Mouse (Mus musculus) midbrain, embryonic 15.5 days (tissue): ENCODE measurements at regions not wholly inside any gene's neighbourhood (a gene's known extent, or its start where the extent isn't known, plus 50 kb on each side); places are given as distances from the start of the nearest gene placed in this dataset.

Experiments used
- ATAC-seq: fragments of 200-750 bp; cut with Nextera tagmentation; replicated peaks from 2 replicates; pipeline ENCODE4 v1.8.0; 2017; ENCODE audit warnings: moderate TSS enrichment
- H3K27ac ChIP-seq: fragments of 300-500 bp; sonication (generic); 2 replicates; pipeline ENCODE4 v1.5.1; 2015; ENCODE audit warnings: mild to moderate bottlenecking, inconsistent platforms
- H3K27me3 ChIP-seq: fragments of 300-500 bp; sonication (generic); replicated peaks from 2 replicates; pipeline ENCODE4 v1.6.1; 2015; ENCODE audit warnings: inconsistent platforms
- H3K36me3 ChIP-seq: fragments of 300-500 bp; sonication (generic); replicated peaks from 2 replicates; pipeline ENCODE4 v1.6.1; 2015; ENCODE audit warnings: inconsistent platforms
- H3K4me1 ChIP-seq: fragments of 300-500 bp; sonication (generic); 2 replicates; pipeline ENCODE4 v1.6.1; 2015; ENCODE audit warnings: inconsistent platforms
- H3K4me2 ChIP-seq: fragments of 300-500 bp; sonication (generic); 2 replicates; pipeline ENCODE4 v1.6.1; 2015; ENCODE audit warnings: inconsistent platforms, mild to moderate bottlenecking, moderate library complexity
- H3K4me3 ChIP-seq: fragments of 300-500 bp; sonication (generic); 2 replicates; pipeline ENCODE4 v1.5.1; 2015; ENCODE audit warnings: mild to moderate bottlenecking, inconsistent platforms
- H3K9ac ChIP-seq: fragments of 300-500 bp; sonication (generic); 2 replicates; pipeline ENCODE4 v1.6.1; 2015; ENCODE audit warnings: mild to moderate bottlenecking, inconsistent platforms
- H3K9me3 ChIP-seq: fragments of 300-500 bp; sonication (generic); 2 replicates; pipeline ENCODE4 v1.6.1; 2016; ENCODE audit warnings: inconsistent platforms
- WGBS: fragments of 180-500 bp; shearing (Covaris S2); methylation state at CpG from one replicate; pipeline ENCODE4 v1.1.7; 2015; ENCODE audit warnings: mixed read lengths; 5-methylcytosine and 5-hydroxymethylcytosine counted together

GRCm38 (mm10) chr3:78825505-78825904, 460.8 kb downstream of the Rapgef2 start:
- no peak overlapping the region for H3K27ac ChIP-seq
- no peak for ATAC-seq
- H3K4me2 ChIP-seq, result no peak overlapping the region
- H3K9ac ChIP-seq, result no peak overlapping the region
- 59% methylated on average over 2 of the region's 2 CpGs for WGBS
- H3K4me3 ChIP-seq, result no peak overlapping the region
- H3K27me3 ChIP-seq, result no peaks in the 10 kb centered on the region
- no peaks in the 10 kb centered on the region for H3K36me3 ChIP-seq
- no peaks in the 10 kb centered on the region for H3K9me3 ChIP-seq
- H3K4me1 ChIP-seq, result 0 out of 2 replicates have a peak, but pooled peaks cover 5% of the 10 kb centered on the region

GRCm38 (mm10) chr3:78812425-78812824, 473.9 kb downstream of the Rapgef2 start:
- Histone ChIP-seq H3K27me3 (no peaks in the 10 kb centered on the region), H3K27ac (no peak overlapping the region), H3K4me2 (no peak overlapping the region), H3K9me3 (no peaks in the 10 kb centered on the region), H3K36me3 (no peaks in the 10 kb centered on the region), H3K4me1 (no peaks in the 10 kb centered on the region), H3K9ac (no peak overlapping the region), H3K4me3 (no peak overlapping the region)
- no peak for ATAC-seq
- WGBS, result 82% methylated on average over 3 of the region's 3 CpGs

GRCm38 (mm10) chr3:78810431-78811152, 475.7 kb downstream of the Rapgef2 start:
- Histone ChIP-seq H3K9me3 (no peaks in the 10 kb centered on the region), H3K4me2 (no peak overlapping the region), H3K27ac (no peak overlapping the region), H3K27me3 (no peaks in the 10 kb centered on the region), H3K36me3 (no peaks in the 10 kb centered on the region), H3K4me1 (no peaks in the 10 kb centered on the region), H3K4me3 (no peak overlapping the region), H3K9ac (no peak overlapping the region)
- no peak for ATAC-seq
- WGBS, result 84% methylated on average over 5 of the region's 5 CpGs

GRCm38 (mm10) chr3:78803176-78803575, 483.1 kb downstream of the Rapgef2 start:
- no peak for ATAC-seq
- no peak overlapping the region for H3K9ac ChIP-seq

DNA sequence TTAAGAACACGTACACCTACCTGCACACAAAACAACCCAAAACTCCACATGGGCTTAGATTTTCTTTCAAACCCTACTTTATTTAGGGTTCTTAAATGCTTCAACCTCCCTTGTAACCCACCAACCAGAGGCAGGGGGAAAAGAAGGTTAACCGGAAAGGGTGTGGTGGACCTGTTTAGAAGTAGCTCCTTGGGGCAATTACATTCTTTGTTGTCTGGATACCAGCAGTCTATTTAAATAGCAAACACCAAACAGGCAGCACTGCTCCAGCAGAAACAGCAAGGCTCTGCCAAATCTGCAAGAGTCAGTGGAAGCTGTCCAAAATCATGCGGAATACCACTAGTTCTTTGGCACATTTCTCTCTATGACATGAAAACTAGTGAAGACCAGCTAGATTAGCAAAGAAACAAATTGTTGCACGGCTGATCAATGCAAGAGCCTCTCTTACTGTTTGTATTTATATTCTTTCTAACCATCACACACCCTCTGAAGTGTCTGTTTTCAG, 490.3 kb downstream of the Rapgef2 start:
- Histone ChIP-seq H3K4me3 (no peak overlapping the region), H3K27me3 (no peaks in the 10 kb centered on the region), H3K9me3 (no peaks in the 10 kb centered on the region), H3K4me2 (no peak overlapping the region), H3K36me3 (no peaks in the 10 kb centered on the region), H3K9ac (no peak overlapping the region), H3K27ac (no peak overlapping the region), H3K4me1 (no peaks in the 10 kb centered on the region)
- 91% methylated on average over 4 of the region's 4 CpGs for WGBS
- no peak for ATAC-seq

More at GRCm38 (mm10) chr3:78803176-78803575, 483.1 kb downstream of the Rapgef2 start:
- Histone ChIP-seq H3K4me1 (no peaks in the 10 kb centered on the region), H3K4me2 (no peak overlapping the region), H3K4me3 (no peak overlapping the region), H3K36me3 (no peaks in the 10 kb centered on the region), H3K27me3 (no peaks in the 10 kb centered on the region), H3K27ac (no peak overlapping the region), H3K9me3 (no peaks in the 10 kb centered on the region)
- WGBS, result 78% methylated on average over 2 of the region's 2 CpGs

- Histone ChIP-seq H3K27me3 (no peaks in the 10 kb centered on the region), H3K27ac (no peak overlapping the region), H3K4me2 (no peak overlapping the region), H3K4me1 (no peaks in the 10 kb centered on the region), H3K36me3 (no peaks in the 10 kb centered on the region), H3K9ac (no peak overlapping the region), H3K9me3 (no peaks in the 10 kb centered on the region), H3K4me3 (no peak overlapping the region)
- peak; percentile 75 for ATAC-seq
- 85% methylated on average over 7 of the region's 7 CpGs for WGBS
These were observed 493.8 kb downstream of the Rapgef2 start for GRCm38 (mm10) chr3:78792440-78793057.

- Histone ChIP-seq H3K4me2 (no peak overlapping the region), H3K36me3 (no peaks in the 10 kb centered on the region), H3K4me3 (no peak overlapping the region), H3K9ac (no peak overlapping the region), H3K27me3 (no peaks in the 10 kb centered on the region), H3K9me3 (no peaks in the 10 kb centered on the region), H3K27ac (no peak overlapping the region), H3K4me1 (no peaks in the 10 kb centered on the region)
- no peak for ATAC-seq
- WGBS, result 94% methylated on average over 1 of the region's 1 CpGs
These were observed 503.6 kb downstream of the Rapgef2 start for GRCm38 (mm10) chr3:78782766-78783165.

DNA sequence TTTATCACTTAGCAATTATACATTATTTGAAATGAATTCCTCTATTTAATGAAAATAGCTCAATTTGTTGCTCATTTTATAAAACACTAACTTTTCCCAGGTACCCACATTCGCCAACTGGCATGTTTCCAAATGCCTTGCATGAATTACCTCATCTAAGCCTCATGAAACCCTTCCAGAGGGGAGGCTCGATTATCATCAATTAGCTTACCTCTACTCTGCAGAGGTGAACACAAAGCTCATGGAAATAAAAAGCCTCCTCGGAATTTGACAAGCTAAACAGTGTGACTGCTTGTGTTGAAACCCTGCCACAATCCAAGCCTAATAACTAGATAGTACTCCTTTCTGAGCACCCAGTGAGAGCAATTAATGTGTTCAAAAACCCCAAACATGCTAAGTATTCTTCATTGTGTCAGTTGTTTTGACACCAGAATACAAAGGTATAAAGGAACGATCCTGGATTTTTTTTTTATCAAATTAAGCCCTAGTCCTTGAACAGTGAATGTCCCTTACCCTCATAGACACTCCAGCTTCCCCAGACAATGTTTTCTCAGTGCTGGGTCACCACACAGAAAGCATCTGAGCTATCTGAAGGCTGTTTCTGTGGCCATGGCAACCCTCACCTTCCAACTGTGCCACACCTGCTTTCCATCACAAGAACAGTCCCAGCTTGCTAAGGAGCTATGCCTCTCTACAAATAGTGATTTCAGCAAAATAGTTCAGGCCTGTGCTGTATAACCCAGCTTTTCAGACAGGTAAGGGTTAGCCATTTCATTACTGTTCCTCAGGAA, 530.4 kb downstream of the Rapgef2 start:
- Histone ChIP-seq H3K4me2 (no peak overlapping the region), H3K9me3 (no peaks in the 10 kb centered on the region), H3K4me3 (no peak overlapping the region), H3K9ac (no peak overlapping the region), H3K36me3 (no peaks in the 10 kb centered on the region), H3K27me3 (no peaks in the 10 kb centered on the region), H3K27ac (no peak overlapping the region), H3K4me1 (peaks cover 8% of the 10 kb centered on the region)
- WGBS, result 40% methylated on average over 4 of the region's 4 CpGs
- peak; percentile 69; the same call in 1 of the 2 replicates for ATAC-seq

- H3K4me3 ChIP-seq, result no peak overlapping the region
- H3K9me3 ChIP-seq, result no peaks in the 10 kb centered on the region
- no peak overlapping the region for H3K9ac ChIP-seq
- no peaks in the 10 kb centered on the region for H3K4me1 ChIP-seq
- no peaks in the 10 kb centered on the region for H3K36me3 ChIP-seq
- ATAC-seq, result no peak
- H3K27ac ChIP-seq, result no peak overlapping the region
- H3K4me2 ChIP-seq, result no peak overlapping the region
- H3K27me3 ChIP-seq, result no peaks in the 10 kb centered on the region
These were observed 550.2 kb downstream of the Rapgef2 start for GRCm38 (mm10) chr3:78736111-78736510.

- H3K4me2 ChIP-seq, result no peak overlapping the region
- no peak overlapping the region for H3K4me3 ChIP-seq
- H3K4me1 ChIP-seq, result no peaks in the 10 kb centered on the region
- H3K36me3 ChIP-seq, result no peaks in the 10 kb centered on the region
- no peaks in the 10 kb centered on the region for H3K27me3 ChIP-seq
- no peak overlapping the region for H3K9ac ChIP-seq
- ATAC-seq, result no peak
- H3K27ac ChIP-seq, result no peak overlapping the region
- 82% methylated on average over 2 of the region's 2 CpGs for WGBS
- no peaks in the 10 kb centered on the region for H3K9me3 ChIP-seq
These were observed 569.6 kb downstream of the Rapgef2 start for GRCm38 (mm10) chr3:78716691-78717090.

GRCm38 (mm10) chr3:78707687-78708086, 578.6 kb downstream of the Rapgef2 start:
- WGBS, result 82% methylated on average over 1 of the region's 1 CpGs
- Histone ChIP-seq H3K4me2 (no peak overlapping the region), H3K4me1 (no peaks in the 10 kb centered on the region), H3K27me3 (no peaks in the 10 kb centered on the region), H3K9me3 (no peaks in the 10 kb centered on the region), H3K27ac (no peak overlapping the region), H3K36me3 (no peaks in the 10 kb centered on the region), H3K9ac (no peak overlapping the region), H3K4me3 (no peak overlapping the region)
- ATAC-seq, result no peak

DNA sequence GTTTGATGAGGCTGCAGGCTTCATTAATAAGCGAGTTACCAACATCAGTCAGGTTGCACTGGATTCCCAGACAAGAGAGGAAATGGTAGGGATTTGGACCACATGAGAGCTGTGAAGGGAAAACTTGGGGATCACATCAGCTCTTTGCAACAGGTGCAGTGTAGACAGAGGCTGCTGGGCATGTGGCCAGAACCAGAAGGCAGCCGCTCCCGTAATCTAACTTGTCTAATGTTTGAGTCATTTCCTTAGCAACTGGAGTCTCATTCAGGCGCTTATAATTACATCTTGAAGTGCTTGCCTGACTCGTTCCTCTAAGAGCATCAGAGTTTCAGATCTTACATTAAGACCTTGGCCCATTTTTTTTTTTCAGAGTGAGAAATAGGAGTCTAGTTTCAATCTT, 587.4 kb downstream of the Rapgef2 start:
- H3K4me2 ChIP-seq, result no peak overlapping the region
- H3K36me3 ChIP-seq, result no peaks in the 10 kb centered on the region
- H3K27ac ChIP-seq, result no peak overlapping the region
- no peaks in the 10 kb centered on the region for H3K4me1 ChIP-seq
- no peak overlapping the region for H3K9ac ChIP-seq
- no peaks in the 10 kb centered on the region for H3K9me3 ChIP-seq
- no peak overlapping the region for H3K4me3 ChIP-seq
- ATAC-seq, result no peak
- no peaks in the 10 kb centered on the region for H3K27me3 ChIP-seq
- WGBS, result 72% methylated on average over 5 of the region's 5 CpGs
